Mouse (Mus musculus) neutrophil, adult 5-6 weeks (primary cell): ENCODE measurements around the gene Foxo1. TPM values are rescaled to one million over a fixed set of nuclear protein-coding genes. Genes with fewer than 3 reads are reported as not detected.

Experiments used
- ATAC-seq: fragments of 151-379, 151-347 bp; 2 replicates; pipeline ENCODE4 v1.8.0; 2017; ENCODE audit warnings: mild to moderate bottlenecking, moderate TSS enrichment; ENCODE audit not compliant: insufficient number of reproducible peaks, poor library complexity, low FRiP score, severe bottlenecking; ENCODE audit errors: extremely low read depth
- total RNA-seq: library from RNA; stranded (forward); fragments of 200-1000 nt; gene quantifications from 2 replicates; pipeline ENCODE4 v1.2.3, GENCODE M21; 2017

Gene Foxo1
- total RNA-seq, 1 experiment from 2014 or later, result 23.4 TPM

DNA sequence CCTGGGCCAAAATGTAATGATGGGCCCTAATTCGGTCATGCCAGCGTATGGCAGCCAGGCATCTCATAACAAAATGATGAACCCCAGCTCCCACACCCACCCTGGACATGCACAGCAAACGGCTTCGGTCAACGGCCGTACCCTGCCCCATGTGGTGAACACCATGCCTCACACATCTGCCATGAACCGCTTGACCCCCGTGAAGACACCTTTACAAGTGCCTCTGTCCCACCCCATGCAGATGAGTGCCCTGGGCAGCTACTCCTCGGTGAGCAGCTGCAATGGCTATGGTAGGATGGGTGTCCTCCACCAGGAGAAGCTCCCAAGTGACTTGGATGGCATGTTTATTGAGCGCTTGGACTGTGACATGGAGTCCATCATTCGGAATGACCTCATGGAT lies 77.7 kb downstream of the Foxo1 start:
- no peak for ATAC-seq

DNA sequence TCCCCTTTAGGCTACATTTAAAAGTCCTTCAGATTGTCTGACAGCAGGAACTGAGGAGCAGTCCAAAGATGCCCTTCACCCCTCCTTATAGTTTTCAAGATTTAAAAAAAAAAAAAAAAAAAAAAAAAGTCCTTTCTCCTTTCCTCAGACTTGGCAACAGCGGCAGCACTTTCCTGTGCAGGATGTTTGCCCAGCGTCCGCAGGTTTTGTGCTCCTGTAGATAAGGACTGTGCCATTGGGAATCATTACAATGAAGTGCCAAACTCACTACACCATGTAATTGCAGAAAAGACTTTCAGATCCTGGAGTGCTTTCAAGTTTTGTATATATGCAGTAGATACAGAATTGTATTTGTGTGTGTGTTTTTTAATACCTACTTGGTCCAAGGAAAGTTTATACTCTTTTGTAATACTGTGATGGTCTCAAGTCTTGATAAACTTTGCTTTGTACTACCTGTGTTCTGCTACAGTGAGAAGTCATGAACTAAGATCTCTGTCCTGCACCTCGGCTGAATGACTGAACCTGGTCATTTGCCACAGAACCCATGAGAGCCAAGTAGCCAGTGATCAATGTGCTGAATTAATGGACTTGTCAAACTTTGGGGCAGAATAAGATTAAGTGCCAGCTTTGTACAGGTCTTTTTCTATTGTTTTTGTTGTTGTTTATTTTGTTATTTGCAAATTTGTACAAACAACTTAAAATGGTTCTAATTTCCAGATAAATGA lies 79.0 kb downstream of the Foxo1 start:
- no peak for ATAC-seq

- ATAC-seq, result no peak
Measured at GRCm38 (mm10) chr3:52347980-52348622, 80.0 kb downstream of the Foxo1 start.

GRCm38 (mm10) chr3:52350636-52351035 lies 82.5 kb downstream of the Foxo1 start:
- no peak for ATAC-seq

DNA sequence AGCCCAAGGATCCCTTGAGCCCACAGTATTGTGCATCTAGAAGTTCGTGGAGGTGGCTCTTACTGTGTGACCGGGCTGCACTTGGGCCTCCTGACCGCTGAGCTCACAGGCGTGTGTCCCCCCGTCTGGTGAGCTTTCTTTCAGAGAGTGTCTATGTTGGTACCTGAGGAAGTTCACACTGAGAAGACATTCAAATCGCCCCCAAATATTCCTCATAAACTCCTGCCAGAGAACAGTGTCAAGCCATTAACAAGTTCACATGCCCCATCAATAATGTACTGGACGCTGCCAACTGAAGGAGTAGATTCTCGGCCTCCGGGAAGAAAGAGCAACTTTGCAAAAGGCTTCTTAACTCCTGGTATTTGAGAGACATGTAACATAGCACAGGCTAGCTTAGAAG lies 83.8 kb downstream of the Foxo1 start:
- ATAC-seq, result no peak

DNA sequence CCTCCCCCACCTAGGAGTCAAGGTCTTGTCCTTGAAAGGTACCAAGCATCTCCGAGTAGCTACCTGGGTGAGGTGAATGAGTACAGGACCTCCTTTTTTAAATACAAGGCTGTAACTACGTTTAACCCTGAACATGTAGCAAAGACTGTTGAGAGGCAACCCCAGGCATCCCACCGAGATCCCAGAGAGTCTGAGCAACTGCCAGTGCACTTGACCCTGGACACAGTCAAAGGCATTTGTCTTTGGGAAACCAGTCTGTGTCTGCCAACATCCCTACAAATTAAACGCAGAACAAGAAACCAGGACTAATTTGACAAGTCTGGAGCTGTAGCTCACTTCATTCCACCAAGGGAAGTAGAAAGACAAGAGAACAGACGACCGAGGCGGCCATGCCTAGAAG lies 86.1 kb downstream of the Foxo1 start:
- no peak for ATAC-seq

DNA sequence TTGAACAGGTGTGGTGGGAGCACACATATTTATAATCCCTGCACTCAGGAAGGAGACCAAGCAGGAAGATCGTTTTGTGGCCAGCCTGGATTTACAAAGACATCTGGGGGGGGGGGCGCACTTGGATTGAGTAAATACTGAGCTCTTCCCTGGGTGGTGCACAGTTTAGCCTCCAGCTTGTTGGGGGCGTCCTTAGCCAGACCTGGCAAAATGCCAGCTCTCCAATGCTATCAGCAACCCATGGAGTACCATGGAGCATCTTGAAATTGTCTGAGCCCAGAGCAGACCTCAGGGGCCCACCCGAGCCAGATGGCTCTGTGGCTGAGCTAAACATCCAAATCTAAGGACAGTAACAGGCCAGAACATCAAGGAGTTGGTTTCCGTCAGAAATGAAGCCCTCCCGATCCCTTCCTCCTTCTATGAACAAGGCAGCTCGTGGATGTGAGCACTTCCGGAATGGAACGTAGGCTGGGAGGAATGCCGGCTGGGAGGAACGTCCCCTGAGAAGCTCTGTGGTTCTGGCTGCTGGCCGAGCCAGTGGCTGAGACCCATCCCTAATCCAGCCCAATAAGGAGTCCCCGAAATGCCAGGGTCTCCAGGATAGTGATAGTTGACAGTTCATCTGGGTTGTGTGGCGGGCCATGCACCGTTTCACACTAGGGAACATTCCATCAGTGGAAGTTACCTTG lies 89.3 kb downstream of the Foxo1 start:
- no peak for ATAC-seq

- ATAC-seq, result no peak
Measured at GRCm38 (mm10) chr3:52364576-52364975, 96.4 kb downstream of the Foxo1 start.

GRCm38 (mm10) chr3:52369204-52369603 lies 101.1 kb downstream of the Foxo1 start:
- no peak for ATAC-seq

- no peak for ATAC-seq
Measured at GRCm38 (mm10) chr3:52369881-52370428, 101.8 kb downstream of the Foxo1 start.

GRCm38 (mm10) chr3:52376974-52377373 lies 108.8 kb downstream of the Foxo1 start:
- ATAC-seq, result no peak

GRCm38 (mm10) chr3:52383351-52383750 lies 115.2 kb downstream of the Foxo1 start:
- ATAC-seq, result no peak

- no peak for ATAC-seq
Measured at GRCm38 (mm10) chr3:52386343-52386742, 118.2 kb downstream of the Foxo1 start.

DNA sequence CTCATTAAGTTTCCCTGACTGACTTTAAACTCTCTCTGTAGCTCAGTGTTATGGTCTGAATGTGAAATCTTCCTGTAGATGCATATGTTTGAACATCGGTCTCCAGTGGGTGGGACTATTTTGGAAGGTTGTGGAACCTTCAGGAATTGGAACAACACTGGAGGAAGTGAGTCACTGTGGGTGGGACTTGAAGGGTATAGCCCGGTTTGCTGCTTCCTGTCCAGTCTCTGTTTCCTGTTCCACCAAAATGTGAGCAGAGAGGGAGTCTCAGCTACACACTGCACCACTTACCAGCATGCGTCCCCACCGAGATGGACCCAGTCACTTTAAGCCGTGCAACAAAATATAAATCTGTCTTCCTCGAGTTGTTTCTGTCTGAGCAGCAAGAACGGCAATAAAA lies 122.2 kb downstream of the Foxo1 start:
- ATAC-seq, result no peak; the same call in 1 of the 2 replicates

- ATAC-seq, result no peak
Measured at GRCm38 (mm10) chr3:52390766-52391665, 122.9 kb downstream of the Foxo1 start.

DNA sequence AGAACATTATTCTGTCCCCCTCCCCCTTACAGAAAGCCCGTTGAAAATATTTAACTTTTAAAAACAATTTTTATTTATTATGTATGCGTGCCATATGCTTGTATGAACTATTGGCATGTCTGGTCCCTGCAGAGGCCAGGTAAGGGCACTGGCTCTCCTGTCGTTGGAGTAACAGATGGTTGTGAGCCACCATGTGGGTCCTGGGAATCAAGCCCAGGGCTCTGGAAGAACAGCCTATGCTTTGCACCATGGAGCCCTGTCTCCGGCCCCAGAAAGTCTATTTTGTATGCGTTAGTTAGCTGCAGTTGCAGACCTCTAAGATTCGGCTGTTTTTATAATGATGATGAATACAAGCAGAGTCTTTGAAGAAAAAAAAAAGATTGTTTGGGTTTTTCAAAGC lies 123.8 kb downstream of the Foxo1 start:
- no peak for ATAC-seq

- no peak for ATAC-seq
Measured at GRCm38 (mm10) chr3:52392521-52392920, 124.4 kb downstream of the Foxo1 start.

DNA sequence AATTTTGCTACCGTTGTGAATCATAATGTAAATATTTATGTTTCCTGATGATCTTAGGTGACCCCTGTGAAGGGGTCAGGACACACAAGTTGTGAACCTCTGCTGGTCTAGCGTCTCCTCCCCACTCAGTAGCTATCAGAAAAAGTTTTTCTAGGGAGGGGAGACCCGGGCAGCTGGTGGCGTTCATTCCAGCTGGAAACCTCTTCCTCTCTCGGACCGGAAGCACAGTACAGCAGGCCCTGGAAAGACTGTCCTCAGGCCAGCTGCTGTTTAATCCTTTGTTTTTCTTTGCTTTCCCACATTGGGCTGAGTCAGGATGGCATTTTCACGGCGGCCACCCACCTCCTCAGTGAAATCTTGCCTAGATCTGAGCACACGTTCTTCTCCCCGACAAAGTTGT lies 125.0 kb downstream of the Foxo1 start:
- ATAC-seq, result no peak
